Mouse (Mus musculus): ENCODE data around the gene Lipc. TPM values are rescaled to one million over a fixed set of nuclear protein-coding genes. Genes with fewer than 3 reads are reported as not detected.

Gene Lipc
- total RNA-seq, 2 experiments from 2014 or later = 1.2 TPM; not detected in 1

DNA sequence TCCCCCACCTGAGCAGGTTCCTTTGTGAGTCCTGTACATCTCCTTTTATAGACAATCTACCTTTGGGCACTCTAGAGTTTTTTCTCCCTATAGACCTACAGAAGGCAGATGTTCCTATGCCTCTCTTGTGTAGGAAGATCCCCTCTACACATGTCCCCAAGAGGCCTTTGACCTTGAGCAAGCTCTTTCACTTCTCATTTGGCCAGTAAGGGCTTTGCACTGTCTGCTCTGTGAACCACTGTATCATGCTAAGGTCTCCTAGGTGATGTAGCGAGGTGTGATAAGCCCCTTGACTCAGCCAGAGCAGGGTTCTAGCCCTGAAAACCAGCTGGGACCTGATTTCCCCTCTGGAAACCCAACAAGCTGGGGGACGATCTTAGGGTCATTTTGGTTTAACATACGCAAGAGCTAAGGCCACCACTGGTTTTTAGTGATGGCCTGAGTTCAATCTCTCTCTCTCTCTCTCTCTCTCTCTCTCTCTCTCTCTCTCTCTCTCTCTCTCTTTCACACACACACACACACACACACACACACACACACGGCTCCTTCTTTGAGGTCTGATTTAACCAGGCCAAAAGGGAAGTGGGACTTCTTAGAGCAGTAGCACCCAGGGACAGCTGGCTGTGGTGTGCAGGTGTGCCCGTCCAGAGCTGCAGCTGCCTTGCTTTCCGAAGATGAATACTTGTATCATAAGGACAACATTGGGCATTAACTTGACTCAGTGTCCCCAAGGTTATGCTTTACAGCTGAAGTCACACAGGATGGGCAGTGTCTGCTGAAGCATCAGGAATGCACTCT, 118.7 kb downstream of the Lipc start:
- no peak for ATAC-seq (replicated peaks; ENCODE audit: low FRiP score, poor library complexity, severe bottlenecking)

DNA sequence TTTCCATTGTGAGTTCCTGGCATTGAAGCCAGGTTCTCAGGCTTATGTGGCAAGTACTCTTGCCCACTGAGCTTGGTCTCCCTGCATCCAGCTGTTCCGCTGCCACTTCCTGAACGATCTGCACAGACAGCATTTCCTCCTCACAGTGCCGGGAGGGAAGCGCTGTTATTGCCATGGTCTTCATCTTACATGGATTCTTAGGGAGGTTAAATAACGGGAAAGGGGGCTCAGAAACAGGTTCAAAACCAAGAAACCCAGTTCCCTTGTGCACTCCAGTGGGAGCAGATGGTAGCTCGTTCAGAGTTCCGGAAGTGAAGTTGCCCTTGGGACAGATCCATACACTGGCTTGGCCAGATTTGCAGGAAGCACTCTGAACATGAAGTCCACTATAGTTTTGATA, 119.8 kb downstream of the Lipc start:
- no peak for ATAC-seq (replicated peaks; ENCODE audit: low FRiP score, poor library complexity, severe bottlenecking)

DNA sequence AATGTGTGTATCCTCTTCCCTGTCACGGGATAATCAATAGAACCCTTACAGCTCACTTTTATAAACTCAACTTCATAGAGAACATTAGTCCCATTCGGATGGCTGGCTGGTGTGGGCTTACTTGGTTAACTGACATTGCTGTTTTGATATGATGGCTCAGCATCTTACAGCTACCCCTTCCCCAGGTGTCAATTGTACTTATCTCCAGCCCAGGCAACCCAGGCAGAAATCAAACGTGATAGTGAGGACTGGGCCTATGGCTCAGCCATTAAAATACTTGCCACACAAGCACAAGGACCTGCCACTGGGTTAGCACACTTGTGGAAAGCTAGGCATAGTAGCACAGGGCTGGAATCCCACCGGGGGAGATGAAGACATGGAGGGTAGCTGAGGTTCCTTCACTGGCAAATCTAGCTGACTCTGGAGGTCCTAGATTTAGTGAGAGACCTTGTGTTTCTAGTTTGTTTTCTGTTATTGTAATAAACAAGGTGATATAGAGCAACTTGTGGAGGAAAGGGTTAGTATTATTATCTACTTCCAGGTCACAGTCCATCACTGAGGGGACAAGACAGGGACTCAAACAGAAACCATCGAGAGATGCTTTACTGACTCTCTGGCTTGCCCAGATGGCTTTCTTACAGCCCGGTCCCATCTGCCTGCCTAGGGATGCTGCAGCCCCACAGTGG, 121.0 kb downstream of the Lipc start:
- no peak for ATAC-seq (replicated peaks; ENCODE audit: low FRiP score, poor library complexity, severe bottlenecking)

DNA sequence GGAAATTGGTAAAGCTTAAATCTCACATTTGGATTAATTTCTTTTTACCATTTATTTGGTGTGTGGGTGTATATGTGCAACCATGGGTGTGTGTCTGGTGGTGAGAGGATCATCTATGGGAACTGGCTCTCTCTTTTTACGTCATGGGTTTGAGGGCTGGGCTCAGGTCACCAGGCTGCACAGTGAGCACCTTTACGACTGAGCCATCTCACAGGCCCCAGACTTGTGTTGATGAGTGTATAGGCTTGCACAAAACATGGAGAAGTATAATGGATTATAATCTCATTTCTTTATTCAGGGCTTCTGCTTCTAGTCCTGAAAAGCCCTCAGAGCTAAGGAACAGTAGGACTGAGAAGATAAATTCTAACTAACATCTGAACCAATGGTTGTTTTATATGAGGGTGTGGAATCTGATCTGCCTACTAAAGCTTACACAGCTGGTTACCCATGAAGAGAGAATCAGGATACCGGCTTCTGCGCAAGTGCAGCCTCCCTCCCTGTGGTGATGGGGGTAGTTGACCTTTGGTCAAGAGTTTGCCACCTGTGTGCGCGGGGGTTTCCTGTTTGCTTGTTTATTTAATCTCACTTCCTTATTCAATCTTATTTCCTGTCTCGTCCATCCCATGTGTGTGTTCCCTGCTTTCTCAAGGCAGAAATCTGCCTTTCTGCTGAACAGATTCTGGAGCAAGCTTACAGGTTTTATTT, 122.1 kb downstream of the Lipc start:
- no peak for ATAC-seq (replicated peaks; ENCODE audit: low FRiP score, poor library complexity, severe bottlenecking)

DNA sequence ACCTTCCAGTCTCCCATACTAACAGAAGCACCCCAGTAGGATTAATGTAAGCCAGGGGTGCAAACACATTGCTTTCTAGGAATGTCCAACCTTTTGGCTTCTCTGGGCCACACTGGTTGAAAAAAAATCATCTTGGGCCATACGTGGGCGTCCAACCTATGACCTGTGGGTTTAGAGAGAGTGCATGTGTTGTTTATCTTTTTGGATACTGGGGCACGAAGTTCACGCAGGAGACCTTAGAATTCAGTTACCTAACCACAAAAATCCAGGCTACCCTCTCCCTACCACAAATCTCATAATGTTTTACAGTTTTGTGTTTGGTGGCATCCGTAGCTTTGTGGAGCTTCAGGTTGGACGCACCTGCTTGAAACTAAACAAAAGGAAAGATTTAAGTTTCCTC, 124.1 kb downstream of the Lipc start:
- no peak for ATAC-seq (replicated peaks; ENCODE audit: low FRiP score, poor library complexity, severe bottlenecking)

DNA sequence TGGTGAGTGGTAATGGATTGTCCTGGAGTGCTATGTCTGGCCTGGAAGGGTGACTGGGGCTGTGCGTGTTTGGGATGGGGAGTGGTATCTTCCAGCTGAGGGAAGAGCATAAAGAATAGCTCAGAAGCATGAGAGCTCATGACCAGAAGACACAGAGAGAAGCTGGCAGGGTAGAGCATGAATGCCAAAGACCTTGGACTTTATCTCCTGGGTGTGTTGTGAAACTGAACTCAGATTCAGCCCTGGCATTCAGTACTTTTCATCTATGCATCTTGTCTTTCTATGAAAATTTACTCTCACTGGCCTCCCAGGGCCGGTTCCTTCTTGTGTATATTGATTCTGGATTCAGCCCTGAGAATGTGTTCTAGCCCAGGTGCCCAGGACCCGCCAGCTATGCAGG, 127.9 kb downstream of the Lipc start:
- ATAC-seq (replicated peaks; ENCODE audit: low FRiP score, poor library complexity, severe bottlenecking) = no peak

DNA sequence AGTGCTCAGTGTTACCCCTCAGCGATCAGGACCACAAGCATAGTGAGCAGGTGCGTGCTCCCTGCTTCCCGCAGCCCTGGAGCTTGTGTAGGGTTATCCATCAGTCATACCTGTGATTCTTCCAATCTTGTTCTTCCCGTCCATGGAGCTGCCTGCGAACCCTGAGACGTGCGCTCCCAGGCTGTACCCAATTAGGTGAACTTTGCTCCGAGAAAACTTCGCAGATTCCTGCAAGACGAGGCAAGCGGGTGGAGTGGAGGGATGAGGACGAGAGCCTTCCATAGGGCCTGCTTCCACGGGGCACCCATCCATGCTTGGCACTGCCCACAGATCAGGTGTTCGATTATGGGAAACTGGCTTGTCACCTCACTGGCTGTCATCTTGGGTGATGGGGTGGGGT, 133.3 kb downstream of the Lipc start:
- no peak for ATAC-seq (replicated peaks; ENCODE audit: low FRiP score, poor library complexity, severe bottlenecking)

DNA sequence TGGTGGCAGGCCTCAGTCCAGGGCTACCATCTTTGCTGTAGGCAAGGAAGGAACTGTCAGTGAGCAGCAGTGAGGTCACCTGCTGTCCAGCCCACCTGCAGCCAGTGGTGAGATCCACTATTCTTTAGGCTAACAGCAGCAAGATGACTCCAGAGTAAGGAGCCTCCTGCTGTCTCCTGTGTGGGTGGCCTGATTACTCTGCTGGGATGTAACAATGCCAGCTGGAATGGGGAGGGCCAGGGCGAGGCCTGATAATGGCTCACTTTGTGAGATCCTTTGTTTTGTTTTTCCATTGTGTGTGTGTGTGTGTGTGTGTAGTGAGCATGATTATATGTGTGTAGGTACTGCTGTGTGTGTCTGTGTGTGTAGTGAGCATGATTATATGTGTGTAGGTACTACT, 134.6 kb downstream of the Lipc start:
- ATAC-seq (replicated peaks; ENCODE audit: low FRiP score, poor library complexity, severe bottlenecking) = no peak

DNA sequence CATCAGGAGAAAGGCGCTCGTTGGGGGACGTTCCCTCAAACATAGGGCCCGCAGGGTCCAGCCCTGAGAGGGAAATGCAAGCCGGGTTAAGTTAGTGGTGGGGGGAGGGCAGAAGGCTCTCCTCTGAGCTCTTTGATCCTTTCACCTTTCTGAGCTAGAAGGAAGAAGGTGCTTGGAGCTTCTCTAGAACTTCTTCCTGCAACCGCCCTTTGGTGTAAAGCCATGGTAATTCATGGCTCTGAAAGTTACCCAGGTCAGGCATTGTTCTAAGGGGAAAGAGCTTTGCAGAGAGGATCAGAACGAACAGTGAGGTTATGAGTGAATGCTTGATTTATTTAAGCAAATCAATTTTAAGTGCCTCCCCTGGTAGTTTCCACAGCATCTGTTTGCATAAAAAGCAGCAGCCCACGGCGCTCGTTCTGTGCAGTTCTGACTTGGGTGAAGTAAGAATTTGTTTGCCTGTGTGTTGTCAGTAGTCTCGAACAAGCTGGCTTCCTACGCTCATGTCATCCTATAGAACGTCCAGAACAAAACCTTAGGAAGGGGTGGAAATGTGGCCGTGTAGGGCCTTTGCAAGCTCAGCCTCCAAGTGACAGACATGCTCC, 135.2 kb downstream of the Lipc start:
- ATAC-seq (replicated peaks; ENCODE audit: low FRiP score, poor library complexity, severe bottlenecking) = no peak

DNA sequence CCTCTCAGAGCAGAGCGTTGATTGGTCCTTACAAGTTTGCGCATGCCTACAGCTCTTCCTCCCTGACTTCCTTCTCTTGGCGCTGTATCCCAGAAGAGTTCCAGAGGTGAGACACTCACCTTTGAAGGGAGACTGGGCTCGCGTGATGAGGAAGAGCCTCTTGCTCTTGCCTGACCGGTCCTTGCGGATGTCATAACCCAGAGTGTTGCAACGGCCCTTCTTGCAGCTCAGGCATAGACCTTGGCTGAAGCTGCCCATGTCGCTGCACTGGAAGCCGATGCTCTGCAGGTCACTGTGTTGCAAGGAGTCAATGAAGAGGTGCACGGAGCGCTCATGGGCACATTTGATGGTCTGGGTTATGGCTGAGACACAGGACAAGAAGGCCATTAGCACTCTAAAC, 139.5 kb downstream of the Lipc start:
- ATAC-seq (replicated peaks; ENCODE audit: low FRiP score, poor library complexity, severe bottlenecking) = no peak

DNA sequence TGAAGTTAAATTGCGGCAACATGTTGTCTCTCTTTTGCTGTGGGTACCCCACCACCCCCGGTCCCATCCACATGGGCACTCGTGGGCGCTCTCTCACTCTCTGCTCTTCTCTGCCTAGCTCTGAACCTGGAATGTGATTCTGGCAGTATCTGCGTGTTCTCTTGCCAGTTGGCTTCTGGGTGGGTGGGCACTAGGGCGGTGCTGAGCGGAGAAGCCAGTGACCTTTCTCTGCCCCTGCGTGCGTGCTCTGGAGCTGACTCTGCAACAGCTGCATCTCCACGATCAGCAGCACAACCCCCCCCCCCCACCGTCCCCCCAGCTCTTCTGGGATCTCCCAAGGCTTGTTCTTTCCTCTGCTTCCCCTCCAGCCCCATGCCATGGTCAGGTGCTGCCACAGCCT, 144.3 kb downstream of the Lipc start:
- ATAC-seq (replicated peaks; ENCODE audit: low FRiP score, poor library complexity, severe bottlenecking) = no peak

DNA sequence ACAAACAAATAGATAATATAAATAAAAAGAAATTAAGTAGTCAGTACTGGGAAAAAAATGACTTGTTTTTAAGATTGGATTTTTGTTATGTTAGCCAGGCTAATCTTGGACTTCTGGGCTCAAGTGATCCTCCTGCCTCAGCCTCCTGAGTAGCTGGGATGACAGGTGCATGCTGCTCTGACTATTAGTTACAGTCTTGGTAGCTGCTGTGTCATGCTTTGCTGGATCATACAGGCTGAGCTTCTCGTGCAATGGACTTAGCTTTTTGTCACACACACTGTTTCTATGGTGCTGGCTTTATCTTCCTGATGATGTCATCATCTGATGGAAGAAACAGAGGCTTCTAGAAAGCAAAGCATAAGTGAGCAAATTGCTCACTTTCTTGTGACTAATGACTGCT, 146.0 kb downstream of the Lipc start:
- ATAC-seq (replicated peaks; ENCODE audit: low FRiP score, poor library complexity, severe bottlenecking) = no peak

DNA sequence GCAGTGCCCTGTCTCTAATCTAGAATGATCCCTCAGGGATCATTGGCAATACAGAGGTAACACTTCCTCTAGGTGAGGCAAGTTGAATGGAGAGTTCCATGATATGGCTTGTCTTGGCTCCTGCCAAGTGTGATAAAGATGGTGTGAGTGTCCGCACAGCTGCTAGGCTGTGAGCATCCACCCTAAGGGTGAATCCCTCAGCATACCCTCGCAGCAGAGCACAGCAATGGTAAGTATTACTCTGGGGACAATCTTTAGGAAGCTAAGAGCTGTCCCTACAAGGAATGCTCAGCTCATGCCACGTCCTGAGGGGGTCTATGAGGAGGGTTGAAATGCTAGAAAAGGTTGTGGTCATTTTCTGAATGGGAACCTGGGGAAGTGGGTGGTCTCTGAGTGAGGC, 149.2 kb downstream of the Lipc start:
- no peak for ATAC-seq (replicated peaks; ENCODE audit: low FRiP score, poor library complexity, severe bottlenecking)

DNA sequence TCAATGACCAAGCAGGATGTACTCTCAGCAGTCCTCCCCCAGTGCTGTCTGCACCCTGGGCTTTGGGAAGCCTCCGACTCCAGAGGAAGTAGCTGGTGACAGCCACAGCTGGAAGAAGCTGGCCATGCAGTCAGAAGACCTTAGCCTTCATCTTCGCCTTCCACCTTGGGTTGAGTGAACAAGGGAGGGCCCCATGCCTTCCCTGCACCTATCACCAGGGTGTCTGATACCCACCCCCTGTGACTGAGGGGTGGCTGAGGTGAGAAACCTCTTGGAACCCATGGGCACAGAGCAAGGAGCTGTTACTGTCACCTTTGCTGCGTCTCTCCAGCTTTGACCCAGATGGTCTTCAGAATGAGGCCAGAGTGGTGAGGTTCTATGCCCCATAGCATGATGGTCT, 150.3 kb downstream of the Lipc start:
- no peak for ATAC-seq (replicated peaks; ENCODE audit: low FRiP score, poor library complexity, severe bottlenecking)

DNA sequence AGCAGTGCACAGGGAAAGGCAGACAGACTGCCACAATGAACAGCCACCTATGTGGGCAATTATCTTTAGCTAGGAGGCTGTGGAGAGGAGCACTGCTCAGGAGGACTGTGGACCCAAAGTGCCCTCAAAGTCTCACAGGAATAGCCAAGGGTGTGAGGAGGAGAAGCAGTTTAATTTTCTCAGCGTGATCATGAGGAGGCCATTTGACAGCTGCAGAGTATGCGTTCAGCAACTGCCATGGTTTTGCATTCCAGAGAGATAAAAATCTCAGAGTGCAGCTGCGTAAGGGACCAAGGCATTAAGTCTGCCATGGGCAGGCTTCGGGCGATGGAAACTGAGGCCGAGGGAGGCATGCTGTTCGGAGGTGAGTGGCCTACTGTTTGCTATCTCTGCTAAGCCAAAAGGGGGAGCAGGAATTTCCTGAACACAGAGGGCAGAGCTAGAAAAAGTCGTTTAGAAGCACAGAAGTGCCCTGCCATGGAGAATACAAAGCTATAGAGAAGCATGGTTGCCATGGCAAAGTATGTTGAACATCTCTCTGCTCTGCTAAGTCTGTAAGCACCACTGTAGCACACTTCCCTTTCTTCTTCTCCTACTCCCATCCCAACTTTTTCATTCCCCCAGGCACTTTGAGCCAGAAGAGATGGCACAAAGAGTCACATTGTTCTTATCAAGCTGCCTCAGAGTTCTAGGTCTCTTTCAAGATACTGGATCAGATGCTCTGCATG, 151.3 kb downstream of the Lipc start:
- ATAC-seq (replicated peaks; ENCODE audit: low FRiP score, poor library complexity, severe bottlenecking) = no peak

DNA sequence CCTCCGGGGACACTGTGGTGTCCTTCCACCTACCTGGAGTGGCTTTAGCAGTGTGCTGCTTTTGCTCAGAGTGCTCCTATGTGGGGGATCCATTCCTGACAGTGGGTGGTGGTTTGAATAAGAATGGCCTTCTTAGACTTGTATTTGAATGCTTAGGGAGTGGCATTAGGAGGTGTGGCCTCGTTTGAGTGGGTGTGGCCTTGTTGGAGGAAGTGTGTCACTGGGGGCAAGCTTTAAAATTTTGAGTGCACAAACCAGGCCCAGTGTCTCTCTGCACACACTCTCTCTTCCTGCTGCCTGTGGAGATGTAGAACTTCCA, 156.6 kb downstream of the Lipc start:
- no peak for ATAC-seq (replicated peaks; ENCODE audit: low FRiP score, poor library complexity, severe bottlenecking)

DNA sequence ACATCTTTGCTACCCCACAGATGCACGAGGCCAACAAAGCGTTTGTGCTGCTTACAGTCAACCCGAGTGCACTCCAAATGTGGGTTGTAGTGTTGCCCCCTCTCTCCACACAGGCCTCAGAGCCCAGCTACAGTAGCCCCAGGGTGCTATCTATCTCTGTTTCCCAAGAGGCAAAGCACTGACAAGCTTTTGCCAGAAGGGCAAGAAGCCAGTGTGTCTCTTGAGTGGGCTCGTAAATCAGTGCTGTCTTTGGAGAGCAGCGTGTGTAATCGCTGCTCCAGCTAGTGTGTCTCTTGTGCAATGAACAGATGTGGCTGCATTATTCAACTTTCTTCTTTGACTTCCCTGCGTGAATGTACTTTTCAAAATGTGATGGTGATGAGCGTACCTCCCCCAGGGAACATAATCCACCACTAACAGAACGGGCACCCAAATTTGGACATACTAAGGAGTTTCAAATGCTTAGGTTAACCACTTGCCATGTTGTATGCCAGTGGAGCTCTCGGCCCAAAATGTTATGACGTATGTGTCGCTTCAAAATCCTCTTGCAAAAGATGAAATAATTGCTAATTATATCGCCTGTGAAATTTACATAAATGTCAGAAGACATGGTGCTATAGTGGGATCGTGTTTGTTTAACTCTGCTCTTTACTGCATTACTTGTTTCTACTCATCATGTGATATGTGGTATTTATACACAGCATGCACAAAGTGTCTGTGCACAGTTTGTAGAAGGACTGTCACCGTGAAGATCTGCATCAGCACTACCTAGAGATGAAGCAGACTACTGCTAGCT, 157.2 kb downstream of the Lipc start:
- ATAC-seq (replicated peaks; ENCODE audit: low FRiP score, poor library complexity, severe bottlenecking) = no peak

DNA sequence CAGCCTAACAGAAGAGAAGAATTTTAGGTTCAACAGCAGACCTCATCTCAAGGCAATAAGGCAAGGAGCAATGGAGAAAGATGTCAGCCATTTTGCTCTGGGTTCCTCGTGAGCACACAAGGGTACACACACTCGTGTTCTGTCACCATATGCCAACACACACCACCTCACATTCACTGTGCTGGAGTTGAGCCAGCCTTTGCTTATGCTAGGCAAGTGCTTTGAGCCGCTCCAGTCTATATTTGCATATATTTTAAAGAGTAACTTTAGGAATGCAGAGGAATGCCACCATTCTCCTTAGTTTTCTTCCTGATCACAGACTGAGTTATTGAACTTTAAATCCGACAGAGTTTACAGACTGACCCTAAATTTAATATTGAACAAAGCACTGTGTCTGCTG, 161.4 kb downstream of the Lipc start:
- ATAC-seq (replicated peaks; ENCODE audit: low FRiP score, poor library complexity, severe bottlenecking) = no peak

DNA sequence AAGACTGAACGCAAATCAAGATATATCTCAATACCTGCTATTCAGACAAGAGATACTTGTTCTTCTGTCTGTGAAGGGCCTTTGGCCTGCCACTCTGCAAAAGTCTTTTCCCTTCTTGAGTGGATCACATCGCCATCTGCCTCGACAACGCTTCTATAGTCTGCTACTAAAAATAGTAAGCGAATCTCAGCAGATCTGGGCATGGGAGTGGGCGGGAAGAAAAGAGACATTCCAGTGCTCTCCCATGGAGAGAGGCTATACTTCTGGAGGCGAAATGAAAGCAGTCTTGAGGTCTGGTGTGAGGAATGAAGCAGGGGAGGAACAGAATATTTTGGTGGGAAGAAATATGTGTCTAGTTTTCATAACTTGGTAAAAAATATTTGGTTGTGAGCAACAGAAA, 163.3 kb downstream of the Lipc start:
- ATAC-seq (replicated peaks; ENCODE audit: low FRiP score, poor library complexity, severe bottlenecking) = no peak

Measured in erythroid progenitor cell, adult 5-6 weeks (primary cell).